Mouse (Mus musculus) ES-E14 (cell line): Measurements from ENCODE around the gene Cda.

Experiments
- CHD2 ChIP-seq: IDR thresholded peaks from 2 replicates; pipeline ENCODE4 v1.6.1; 2014; ENCODE audit warnings: mild to moderate bottlenecking, low read depth, low read length, inconsistent platforms
- MAFK ChIP-seq: IDR thresholded peaks from 2 replicates; pipeline ENCODE4 v1.6.1; 2014; ENCODE audit warnings: mild to moderate bottlenecking, low read depth, low read length, inconsistent platforms; ENCODE audit not compliant: insufficient read depth

GRCm38 (mm10) chr4:138316369-138316768 is 51.4 kb downstream of the Cda start:
- no peak for TF ChIP-seq CHD2
- no peak for TF ChIP-seq MAFK
